Mouse (Mus musculus): ENCODE data around the gene Ost4.

GRCm38 (mm10) chr5:30879347-30879943 lies 28.1 kb downstream of the Ost4 start:
- TF ChIP-seq CTCF (conservative IDR thresholded peaks at IDR 0.05; ENCODE audit: insufficient read depth, insufficient read length, low read depth, low read length) (no peak; the same call in 1 of the 2 replicates), POLR2A (IDR thresholded peaks at IDR 0.05; ENCODE audit: low read depth, low read length) (no peak)
